Comparison of ENCODE assay signal across 8 mouse cellular contexts in genomic region chr14:118236886-118237289, GRCm38 (mm10). TPM values are rescaled to one million over a fixed set of nuclear protein-coding genes. Genes with fewer than 3 reads are reported as not detected.
DNase-seq lines count a peak whose midpoint lies in the region; ATAC-seq lines count a peak whose summit lies in the region.

Gene Sox21 (minus strand): TSS chr14:118237030.

- DNase-seq in heart, adult 11 months: no peak
- peak; percentile 34 for DNase-seq in adrenal gland, postnatal 25 days
- peak; percentile 35 to 39 for DNase-seq in kidney, adult 8-10 months
- DNase-seq in liver, embryonic 11.5 days (ENCODE audit: low spot score): no peak
- DNase-seq in naive thymus-derived CD4-positive, alpha-beta T cell, adult 2 months (ENCODE audit: low read depth): peak; percentile 46
- DNase-seq in MN1 (ENCODE audit: low spot score): no peak

- H3K9ac ChIP-seq in heart, embryonic 11.5 days (ENCODE audit: low read depth, low read length): peak within 1 kb of the TSS; percentile 12; the same call in 1 of the 2 replicates
- no peak within 1 kb of the TSS for H3K9ac ChIP-seq in liver, embryonic 11.5 days (ENCODE audit: low read depth, low read length)

- no peaks in the 10 kb centered on the region for H3K9me3 ChIP-seq in heart, embryonic 11.5 days (replicated peaks; ENCODE audit: control insufficient read depth, low read length)
- no peaks in the 10 kb centered on the region for H3K9me3 ChIP-seq in liver, embryonic 11.5 days (ENCODE audit: control insufficient read depth, low read length)

- H3K27me3 ChIP-seq in heart, embryonic 11.5 days (ENCODE audit: control insufficient read depth, insufficient read depth, low read length): peaks cover 74% of the 10 kb centered on the region
- peaks cover 85% of the 10 kb centered on the region for H3K27me3 ChIP-seq in liver, embryonic 11.5 days (replicated peaks; ENCODE audit: control insufficient read depth, insufficient read depth, low read length)

- H3K4me1 ChIP-seq in heart, embryonic 11.5 days (ENCODE audit: control insufficient read depth, insufficient read depth, low read length): peaks cover 14% of the 10 kb centered on the region
- peaks cover 5% of the 10 kb centered on the region; the same call in 1 of the 2 replicates for H3K4me1 ChIP-seq in liver, embryonic 11.5 days (replicated peaks; ENCODE audit: control insufficient read depth, insufficient read depth, low read length)

- H3K36me3 ChIP-seq in heart, embryonic 11.5 days (ENCODE audit: control insufficient read depth, insufficient read depth, low read length): no peaks in the 10 kb centered on the region
- no peaks in the 10 kb centered on the region for H3K36me3 ChIP-seq in liver, embryonic 11.5 days (ENCODE audit: control insufficient read depth, insufficient read depth, low read length)

- WGBS in heart, embryonic 11.5 days (ENCODE audit: insufficient replicate concordance): under 1% methylated on average over 34 of the region's 34 CpGs
- under 1% methylated on average over 34 of the region's 34 CpGs for WGBS in liver, embryonic 11.5 days

- no peak within 1 kb of the TSS for H3K27ac ChIP-seq in heart, embryonic 11.5 days (ENCODE audit: low read depth, low read length)
- H3K27ac ChIP-seq in liver, embryonic 11.5 days (ENCODE audit: low read depth, low read length): no peak within 1 kb of the TSS

- peak; percentile 44; the same call in 1 of the 2 replicates for ATAC-seq in heart, embryonic 11.5 days (replicated peaks; ENCODE audit: insufficient number of reproducible peaks, low FRiP score, low TSS enrichment)
- ATAC-seq in frontal cortex, adult (ENCODE audit: low TSS enrichment): peak; percentile 84
- ATAC-seq in liver, embryonic 11.5 days (replicated peaks; ENCODE audit: low FRiP score): peak; percentile 46

- peak within 1 kb of the TSS; percentile 92 for H3K4me2 ChIP-seq in heart, embryonic 11.5 days
- H3K4me2 ChIP-seq in liver, embryonic 11.5 days: peak within 1 kb of the TSS; percentile 85

- H3K4me3 ChIP-seq in heart, embryonic 11.5 days (ENCODE audit: low read depth, low read length): peak within 1 kb of the TSS; percentile 53
- peak within 1 kb of the TSS; percentile 54 for H3K4me3 ChIP-seq in liver, embryonic 11.5 days (ENCODE audit: low read depth, low read length)

RNA-seq across cellular contexts. Expression of gene Sox21, which starts in this region (rescaled TPM):
- 0.06 TPM in 1 of 2 replicates, not detected in the other for polyA plus RNA-seq in heart, embryonic 11.5 days (2014; fragmentation: Nextera tagmentation; extraction: Ambion mirVana)
- total RNA-seq in adrenal gland, postnatal 25 days (2021): not detected in 2 replicates
- polyA plus RNA-seq in liver, embryonic 11.5 days (2014; fragmentation: Nextera tagmentation; extraction: Ambion mirVana): 0.08 and 0.12 TPM in 2 replicates

Comparison
In these comparisons a context has a peak if more than half of its experiments do, and no peak if none do; other contexts are left out.
1. Peak in ATAC-seq, H3K4me3 ChIP-seq, H3K9ac ChIP-seq and H3K4me2 ChIP-seq in heart, embryonic 11.5 days; RNA of the gene not detected or under 1 TPM.
2. Peak in DNase-seq in adrenal gland, postnatal 25 days; RNA of the gene not detected or under 1 TPM.
3. Peak in ATAC-seq, H3K4me3 ChIP-seq and H3K4me2 ChIP-seq in liver, embryonic 11.5 days; RNA of the gene not detected or under 1 TPM.
4. DNase-seq: peak in kidney, adult 8-10 months (2 of 2) and naive thymus-derived CD4-positive, alpha-beta T cell, adult 2 months (single experiment); none in heart, adult 11 months (single experiment), liver, embryonic 11.5 days (single experiment) and MN1 (single experiment).
5. Peak in every context shown above with its lines, with median percentiles within 50 percentile points of each other: ATAC-seq.